Mouse (Mus musculus): Measurements from ENCODE around the gene Tbcel. TPM values are rescaled to one million over a fixed set of nuclear protein-coding genes. Genes with fewer than 3 reads are reported as not detected.

The Tbcel gene
- polyA plus RNA-seq, 1 experiment from 2014 or later, result 4.5 TPM

GRCm38 (mm10) chr9:42431606-42432005, 76.0 kb downstream of the Tbcel start:
- no peak overlapping the region for H3K4me2 ChIP-seq
- H3K27ac ChIP-seq, result no peak overlapping the region
- no peak overlapping the region for H3K4me3 ChIP-seq
- H3K4me1 ChIP-seq, result no peaks in the 10 kb centered on the region
- no peaks in the 10 kb centered on the region for H3K9me3 ChIP-seq (replicated peaks)
- 93% methylated on average over 2 of the region's 2 CpGs for WGBS
- ATAC-seq, result no peak
- H3K36me3 ChIP-seq (ENCODE audit: poor library complexity, severe bottlenecking), result peaks cover 70% of the 10 kb centered on the region
- no peaks in the 10 kb centered on the region for H3K27me3 ChIP-seq
- no peak overlapping the region for H3K9ac ChIP-seq

GRCm38 (mm10) chr9:42428060-42428924, 79.3 kb downstream of the Tbcel start:
- peaks cover 50% of the 10 kb centered on the region for H3K36me3 ChIP-seq (ENCODE audit: poor library complexity, severe bottlenecking)
- WGBS, result 80% methylated on average over 12 of the region's 12 CpGs
- no peaks in the 10 kb centered on the region for H3K4me1 ChIP-seq
- no peaks in the 10 kb centered on the region for H3K9me3 ChIP-seq (replicated peaks)
- H3K27me3 ChIP-seq, result no peaks in the 10 kb centered on the region
- no peak overlapping the region for H3K9ac ChIP-seq
- no peak for ATAC-seq
- no peak overlapping the region for H3K27ac ChIP-seq
- no peak overlapping the region for H3K4me3 ChIP-seq
- no peak overlapping the region for H3K4me2 ChIP-seq

DNA sequence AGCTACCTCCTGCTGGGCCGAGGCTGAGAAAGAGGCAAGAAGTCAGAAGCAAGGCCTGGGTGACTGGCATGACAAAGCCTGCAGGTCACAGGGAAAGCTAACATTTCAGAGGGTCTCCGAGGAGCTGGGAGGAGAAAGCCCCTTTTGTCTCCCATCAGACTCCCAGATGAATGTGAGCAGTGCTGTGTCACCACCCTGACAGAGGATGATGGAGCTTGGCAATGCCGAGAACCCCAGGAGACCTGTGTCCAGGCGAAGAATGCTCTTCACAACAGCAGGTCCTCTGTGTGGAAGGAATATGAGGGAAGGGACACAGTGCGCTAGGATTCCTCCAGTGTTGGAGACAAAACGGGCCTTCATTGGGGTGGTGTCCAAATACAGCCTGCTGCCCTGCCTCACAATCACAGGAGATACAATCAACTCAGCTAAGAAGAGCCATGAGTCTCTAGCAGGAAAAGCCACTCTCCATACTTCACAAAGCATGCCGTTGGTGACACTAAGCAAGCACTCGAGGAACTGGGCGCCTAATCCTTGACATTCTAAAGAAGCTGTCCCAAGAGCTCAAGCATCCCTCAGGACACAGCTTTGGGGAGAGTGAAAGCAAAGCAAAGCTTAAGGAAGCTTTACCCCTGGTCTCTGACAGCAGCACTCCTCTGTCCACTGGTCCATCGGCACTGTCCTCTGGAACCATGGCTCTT, 80.8 kb downstream of the Tbcel start:
- Histone ChIP-seq H3K4me3 (no peak overlapping the region), H3K9me3 (replicated peaks) (no peaks in the 10 kb centered on the region), H3K4me2 (no peak overlapping the region), H3K9ac (no peak overlapping the region), H3K36me3 (ENCODE audit: poor library complexity, severe bottlenecking) (peaks cover 47% of the 10 kb centered on the region), H3K4me1 (no peaks in the 10 kb centered on the region), H3K27ac (no peak overlapping the region), H3K27me3 (no peaks in the 10 kb centered on the region)
- no peak for ATAC-seq
- 42% methylated on average over 10 of the region's 10 CpGs for WGBS

DNA sequence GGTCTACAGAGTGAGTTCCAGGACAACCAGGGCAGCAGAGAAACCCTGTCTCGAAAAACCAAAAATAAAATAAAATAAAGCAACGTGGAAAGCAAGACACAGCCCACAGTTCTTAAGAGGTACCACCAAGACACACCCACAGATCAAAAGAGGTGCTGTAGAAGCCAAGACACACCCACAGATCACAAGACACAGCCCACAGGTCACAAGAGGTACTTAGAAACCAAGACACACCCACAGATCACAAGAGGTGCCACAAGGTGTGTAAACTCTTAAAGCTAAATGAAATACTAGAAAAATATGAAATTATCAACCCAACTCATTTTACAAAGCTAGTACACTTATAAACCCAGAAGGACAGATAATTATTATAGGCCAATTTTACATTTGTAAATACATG, 84.0 kb downstream of the Tbcel start:
- ATAC-seq, result no peak
- no peak overlapping the region for H3K27ac ChIP-seq
- 94% methylated on average over 2 of the region's 2 CpGs for WGBS

GRCm38 (mm10) chr9:42419687-42420086, 87.9 kb downstream of the Tbcel start:
- H3K27me3 ChIP-seq, result no peaks in the 10 kb centered on the region
- no peak overlapping the region for H3K4me3 ChIP-seq
- H3K36me3 ChIP-seq (ENCODE audit: poor library complexity, severe bottlenecking), result peaks cover 42% of the 10 kb centered on the region
- peaks cover 3% of the 10 kb centered on the region; the same call in 1 of the 2 replicates for H3K4me1 ChIP-seq
- 71% methylated on average over 2 of the region's 2 CpGs for WGBS
- no peak for ATAC-seq
- no peak overlapping the region for H3K27ac ChIP-seq
- no peak overlapping the region for H3K4me2 ChIP-seq
- H3K9ac ChIP-seq, result no peak overlapping the region
- no peaks in the 10 kb centered on the region for H3K9me3 ChIP-seq (replicated peaks)

More for the DNA sequence above, 84.0 kb downstream of the Tbcel start:
- Histone ChIP-seq H3K9ac (no peak overlapping the region), H3K9me3 (replicated peaks) (no peaks in the 10 kb centered on the region), H3K4me2 (no peak overlapping the region), H3K4me1 (no peaks in the 10 kb centered on the region), H3K4me3 (no peak overlapping the region), H3K36me3 (ENCODE audit: poor library complexity, severe bottlenecking) (peaks cover 44% of the 10 kb centered on the region), H3K27me3 (no peaks in the 10 kb centered on the region)

- no peak for ATAC-seq
- peaks cover 40% of the 10 kb centered on the region for H3K36me3 ChIP-seq (ENCODE audit: poor library complexity, severe bottlenecking)
- WGBS, result 91% methylated on average over 5 of the region's 5 CpGs
- H3K4me1 ChIP-seq, result peaks cover 10% of the 10 kb centered on the region
- no peak overlapping the region for H3K27ac ChIP-seq
- no peak overlapping the region for H3K9ac ChIP-seq
- no peaks in the 10 kb centered on the region for H3K27me3 ChIP-seq
- H3K4me2 ChIP-seq, result no peak overlapping the region
- no peaks in the 10 kb centered on the region for H3K9me3 ChIP-seq (replicated peaks)
- no peak overlapping the region for H3K4me3 ChIP-seq
Observed at GRCm38 (mm10) chr9:42418786-42419185, 88.8 kb downstream of the Tbcel start.

DNA sequence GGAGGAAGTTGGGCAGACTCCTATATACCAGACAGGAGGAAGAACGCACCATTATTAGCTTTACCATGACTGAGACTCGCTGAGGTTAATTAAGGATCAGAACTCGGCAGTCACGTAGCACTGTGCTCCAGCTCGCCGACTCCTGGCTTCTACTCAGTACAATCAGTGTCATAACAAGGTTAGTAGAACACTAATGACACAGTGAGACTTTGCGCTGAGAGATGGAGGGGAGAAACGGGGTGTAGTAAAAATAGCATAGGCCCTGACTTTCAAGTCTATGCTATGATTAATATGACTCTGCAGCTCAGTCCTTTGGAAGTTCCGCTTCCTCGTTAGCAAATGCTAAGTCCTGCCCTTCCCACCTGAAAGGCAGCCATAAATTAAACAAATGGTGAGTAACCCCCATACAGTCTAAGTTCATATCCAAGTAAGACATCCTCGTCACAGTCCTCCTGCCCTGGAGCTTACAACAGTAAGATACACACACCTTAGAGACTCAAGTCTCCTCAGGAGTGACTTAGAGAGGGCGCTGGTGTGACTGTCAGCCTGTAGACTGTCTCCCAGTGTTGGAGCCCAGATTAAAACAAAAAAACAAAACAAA, 90.2 kb downstream of the Tbcel start:
- WGBS, result 73% methylated on average over 12 of the region's 12 CpGs
- no peaks in the 10 kb centered on the region for H3K27me3 ChIP-seq
- H3K9ac ChIP-seq, result no peak overlapping the region
- no peak overlapping the region for H3K4me2 ChIP-seq
- H3K4me1 ChIP-seq, result peaks cover 21% of the 10 kb centered on the region
- ATAC-seq, result no peak
- no peak overlapping the region for H3K4me3 ChIP-seq
- H3K36me3 ChIP-seq (ENCODE audit: poor library complexity, severe bottlenecking), result peaks cover 40% of the 10 kb centered on the region
- no peak overlapping the region for H3K27ac ChIP-seq
- H3K9me3 ChIP-seq (replicated peaks), result no peaks in the 10 kb centered on the region

DNA sequence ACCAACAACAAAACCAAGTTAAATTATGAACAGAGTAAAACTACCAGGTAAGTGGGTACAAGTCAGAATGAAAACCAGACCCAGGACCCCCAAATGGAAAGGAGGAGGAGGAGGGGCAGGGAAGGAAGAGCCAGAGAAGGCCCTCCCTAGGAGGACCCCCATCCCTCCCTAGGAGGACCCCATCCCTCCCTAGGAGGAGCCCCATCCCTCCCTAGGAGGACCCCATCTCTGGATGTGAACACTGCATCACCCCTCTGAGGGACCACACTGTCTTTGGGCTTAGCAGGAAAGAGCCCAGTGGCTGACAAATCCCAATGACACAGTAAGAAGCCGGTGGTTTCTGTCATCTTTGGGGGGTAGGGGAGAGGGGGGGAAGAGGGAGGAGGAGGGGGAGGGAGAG, 92.4 kb downstream of the Tbcel start:
- WGBS, result 27% methylated on average over 1 of the region's 1 CpGs
- Histone ChIP-seq H3K27ac (no peak overlapping the region), H3K36me3 (ENCODE audit: poor library complexity, severe bottlenecking) (peaks cover 21% of the 10 kb centered on the region), H3K4me2 (no peak overlapping the region), H3K9me3 (replicated peaks) (no peaks in the 10 kb centered on the region), H3K4me1 (peaks cover 21% of the 10 kb centered on the region), H3K4me3 (no peak overlapping the region), H3K27me3 (no peaks in the 10 kb centered on the region), H3K9ac (no peak overlapping the region)
- no peak for ATAC-seq

DNA sequence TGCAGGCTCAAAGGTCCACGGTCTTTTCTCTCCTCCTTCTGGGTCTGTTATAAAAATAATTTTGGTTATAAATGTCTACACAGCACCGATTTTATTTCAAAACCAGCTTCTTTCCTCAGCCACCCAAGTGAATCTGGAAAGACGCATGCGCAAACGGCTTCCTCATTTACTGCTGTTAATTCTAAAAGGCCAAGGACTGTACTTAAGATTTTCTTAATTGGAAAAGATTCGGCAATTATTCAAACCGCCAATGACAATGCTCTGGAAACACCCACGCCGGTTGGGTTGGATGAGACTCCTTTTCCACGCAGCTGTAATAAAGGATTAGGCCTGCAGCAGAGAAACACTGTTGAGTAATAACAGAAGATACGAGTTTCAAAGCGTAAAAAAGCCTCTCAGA, 94.3 kb downstream of the Tbcel start:
- no peaks in the 10 kb centered on the region for H3K9me3 ChIP-seq (replicated peaks)
- no peak overlapping the region for H3K9ac ChIP-seq
- no peak for ATAC-seq
- H3K4me3 ChIP-seq, result no peak overlapping the region
- H3K27ac ChIP-seq, result no peak overlapping the region
- WGBS, result 42% methylated on average over 12 of the region's 12 CpGs
- H3K36me3 ChIP-seq (ENCODE audit: poor library complexity, severe bottlenecking), result peaks cover 17% of the 10 kb centered on the region
- H3K4me2 ChIP-seq, result no peak overlapping the region
- H3K27me3 ChIP-seq, result no peaks in the 10 kb centered on the region
- H3K4me1 ChIP-seq, result peaks cover 21% of the 10 kb centered on the region

- Histone ChIP-seq H3K9me3 (replicated peaks) (no peaks in the 10 kb centered on the region), H3K27ac (no peak overlapping the region), H3K27me3 (no peaks in the 10 kb centered on the region), H3K9ac (no peak overlapping the region), H3K36me3 (ENCODE audit: poor library complexity, severe bottlenecking) (peaks cover 9% of the 10 kb centered on the region; the same call in 1 of the 2 replicates), H3K4me1 (peaks cover 21% of the 10 kb centered on the region), H3K4me3 (no peak overlapping the region), H3K4me2 (no peak overlapping the region)
- 94% methylated on average over 6 of the region's 6 CpGs for WGBS
- no peak for ATAC-seq
Observed at GRCm38 (mm10) chr9:42411296-42411695, 96.3 kb downstream of the Tbcel start.

DNA sequence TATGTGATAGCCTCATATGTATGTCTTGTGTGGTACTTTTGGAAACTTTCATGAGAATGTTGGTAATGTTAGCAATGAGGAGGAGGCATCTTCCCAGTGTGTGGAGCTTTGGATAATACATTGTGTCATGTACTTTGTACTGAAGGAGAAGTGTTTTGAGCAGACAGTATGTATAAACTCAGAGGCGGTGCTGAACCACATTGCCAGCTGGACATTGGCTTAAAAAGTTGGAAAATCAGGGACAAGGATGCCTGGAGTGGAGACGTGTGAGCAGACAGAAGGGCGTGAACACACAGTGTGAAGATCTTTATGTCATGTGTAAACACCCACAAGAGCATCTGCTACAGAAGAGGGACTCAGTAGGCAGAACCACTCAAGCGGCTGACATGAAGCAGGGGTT, 101.9 kb downstream of the Tbcel start:
- WGBS, result 87% methylated on average over 4 of the region's 4 CpGs
- no peak overlapping the region for H3K9ac ChIP-seq
- H3K27ac ChIP-seq, result no peak overlapping the region
- H3K27me3 ChIP-seq, result no peaks in the 10 kb centered on the region
- 0 out of 2 replicates have a peak, but pooled peaks cover 6% of the 10 kb centered on the region for H3K4me1 ChIP-seq
- no peaks in the 10 kb centered on the region for H3K9me3 ChIP-seq (replicated peaks)
- no peaks in the 10 kb centered on the region for H3K36me3 ChIP-seq (ENCODE audit: poor library complexity, severe bottlenecking)
- no peak overlapping the region for H3K4me2 ChIP-seq
- H3K4me3 ChIP-seq, result no peak overlapping the region
- ATAC-seq, result no peak

GRCm38 (mm10) chr9:42401486-42401885, 106.1 kb downstream of the Tbcel start:
- ATAC-seq, result no peak
- no peaks in the 10 kb centered on the region for H3K9me3 ChIP-seq (replicated peaks)
- H3K4me3 ChIP-seq, result no peak overlapping the region
- no peak overlapping the region for H3K9ac ChIP-seq
- no peak overlapping the region for H3K4me2 ChIP-seq
- H3K36me3 ChIP-seq (ENCODE audit: poor library complexity, severe bottlenecking), result no peaks in the 10 kb centered on the region
- H3K4me1 ChIP-seq, result peaks cover 17% of the 10 kb centered on the region
- H3K27ac ChIP-seq, result no peak overlapping the region
- WGBS, result 58% methylated on average over 6 of the region's 6 CpGs
- no peaks in the 10 kb centered on the region for H3K27me3 ChIP-seq

All from forebrain, embryonic 13.5 days (tissue).